Mouse (Mus musculus): ENCODE results near the gene Nr4a3.

Nr4a3 gene

GRCm38 (mm10) chr4:48110331-48110730 lies 65.4 kb downstream of the Nr4a3 start:
- no peak for DNase-seq (ENCODE audit: low spot score)

- DNase-seq (ENCODE audit: low spot score): no peak
These were observed 71.2 kb downstream of the Nr4a3 start for GRCm38 (mm10) chr4:48116191-48116590.

- no peak for DNase-seq (ENCODE audit: low spot score)
These were observed 79.4 kb downstream of the Nr4a3 start for GRCm38 (mm10) chr4:48124416-48124772.

GRCm38 (mm10) chr4:48124773-48125469 lies 80.0 kb downstream of the Nr4a3 start, which contains the start of gene Stx17:
Stx17 (plus strand) TSS chr4:48124915.
- DNase-seq (ENCODE audit: low spot score): peak; percentile 63

GRCm38 (mm10) chr4:48130314-48130713 lies 85.4 kb downstream of the Nr4a3 start:
- no peak for DNase-seq (ENCODE audit: low spot score)

- no peak for DNase-seq (ENCODE audit: low spot score)
These were observed 86.7 kb downstream of the Nr4a3 start for GRCm38 (mm10) chr4:48131606-48132005.

GRCm38 (mm10) chr4:48132721-48133120 lies 87.8 kb downstream of the Nr4a3 start:
- DNase-seq (ENCODE audit: low spot score): no peak

Measured in layer of hippocampus, adult 9-10 months (tissue).